Mouse (Mus musculus) CH12.LX (cell line): Measurements from ENCODE around the gene Drc3.

Source experiments
- CTCF ChIP-seq, 2 experiments: IDR thresholded peaks in 1 of 2; conservative IDR thresholded peaks in 1 of 2; 2 replicates each; pipeline ENCODE4 v1.5.1; 2011 to 2012; ENCODE audit warnings: low read depth in 2 of 2, low read length in 2 of 2, improper control_type of control experiment in 1 of 2, inconsistent platforms in 1 of 2, mild to moderate bottlenecking in 1 of 2, moderate library complexity in 1 of 2
- ELF1 ChIP-seq: IDR thresholded peaks from 2 replicates; pipeline ENCODE4 v1.6.1; 2014; ENCODE audit warnings: low read depth, mild to moderate bottlenecking, inconsistent platforms, low read length, improper control_type of control experiment
- ETS1 ChIP-seq: conservative IDR thresholded peaks from 2 replicates; pipeline ENCODE4 v1.6.1; 2012; ENCODE audit warnings: low read depth, mild to moderate bottlenecking, inconsistent platforms, low read length, improper control_type of control experiment, moderate library complexity
- JUN ChIP-seq: IDR thresholded peaks from 2 replicates; pipeline ENCODE4 v1.6.1; 2011; ENCODE audit warnings: low read depth, mild to moderate bottlenecking, low read length, improper control_type of control experiment, moderate library complexity; ENCODE audit not compliant: insufficient read depth
- KAT2A ChIP-seq: IDR thresholded peaks from 2 replicates; pipeline ENCODE4 v1.6.1; 2012; ENCODE audit warnings: low read length, improper control_type of control experiment, inconsistent platforms; ENCODE audit not compliant: insufficient replicate concordance
- PAX5 ChIP-seq: IDR thresholded peaks from 2 replicates; pipeline ENCODE4 v1.6.1; 2012; ENCODE audit warnings: low read length, inconsistent platforms, mixed read lengths
- POLR2A ChIP-seq: IDR thresholded peaks from 2 replicates; pipeline ENCODE4 v1.6.1; 2011; ENCODE audit warnings: low read depth, mild to moderate bottlenecking, improper control_type of control experiment, low read length
- RAD21 ChIP-seq: IDR thresholded peaks from 2 replicates; pipeline ENCODE4 v1.6.1; 2011; ENCODE audit warnings: low read depth, mild to moderate bottlenecking, low read length, improper control_type of control experiment, moderate library complexity
- SMC3 ChIP-seq: IDR thresholded peaks from 2 replicates; pipeline ENCODE4 v1.6.1; 2011; ENCODE audit warnings: low read depth, low read length, improper control_type of control experiment
- USF1 ChIP-seq: IDR thresholded peaks from 2 replicates; pipeline ENCODE4 v1.6.1; 2014; ENCODE audit warnings: low read depth, mild to moderate bottlenecking, inconsistent platforms, low read length, improper control_type of control experiment

DNA sequence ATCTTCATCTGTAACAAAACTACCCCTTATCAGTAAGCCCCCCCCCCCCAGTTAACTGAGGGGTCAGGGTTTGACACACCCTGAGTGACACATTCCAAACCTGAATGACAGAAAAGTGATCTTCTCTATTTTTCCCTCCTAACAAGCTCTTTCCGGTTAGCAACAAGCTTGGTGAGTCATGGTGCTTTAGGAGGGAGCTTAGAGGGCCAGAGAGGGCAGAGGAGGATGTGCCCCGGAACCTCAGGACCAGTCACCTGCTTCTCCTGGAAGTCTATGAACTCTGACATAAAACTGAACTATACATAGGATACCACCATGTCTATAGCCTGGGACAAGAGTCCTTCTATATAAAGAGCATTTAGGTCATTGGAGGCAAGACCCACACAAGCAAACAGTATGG is 45.1 kb upstream of the Drc3 start:
- TF ChIP-seq USF1 (no peak), CTCF (conservative IDR thresholded peaks at IDR 0.05 in 1 of 2, IDR thresholded peaks at IDR 0.05 in 1 of 2; ENCODE audit: low read depth in 2 of 2, low read length in 2 of 2) (no peak), ELF1 (no peak), JUN (no peak), SMC3 (no peak), ETS1 (no peak), KAT2A (no peak), PAX5 (no peak), POLR2A (no peak), RAD21 (no peak)
